Mouse (Mus musculus) right cerebral cortex, postnatal 10 days (tissue): Measurements from ENCODE around the gene Sec24a.
"Not testable (repeated sequence)": the region's sequence is repeated elsewhere in the genome, so short reads cannot be mapped to it uniquely, and the experiment has no call there.

Experiments
- DNase-seq, 2 experiments: peaks; one replicate each; pipeline ENCODE4 v3.0.0; 2021; ENCODE audit warnings: low spot score in 2 of 2

Sec24a gene

GRCm38 (mm10) chr11:51759941-51760657, 3.3 kb downstream of the Sec24a start:
- DNase-seq: no peak

- DNase-seq: no peak
Observed at GRCm38 (mm10) chr11:51759251-51759650, 4.2 kb downstream of the Sec24a start.

- DNase-seq: not testable (repeated sequence)
Observed at GRCm38 (mm10) chr11:51758207-51758606, 5.2 kb downstream of the Sec24a start.

GRCm38 (mm10) chr11:51757625-51758024, 5.8 kb downstream of the Sec24a start:
- DNase-seq: no peak

GRCm38 (mm10) chr11:51757023-51757422, 6.4 kb downstream of the Sec24a start:
- DNase-seq: no peak

- DNase-seq: peak; percentile 93
Observed at GRCm38 (mm10) chr11:51756352-51756771, 7.1 kb downstream of the Sec24a start.

- peak in 1 of 2 experiments; percentile 44 for DNase-seq
Observed at GRCm38 (mm10) chr11:51755621-51756311, 7.7 kb downstream of the Sec24a start.

GRCm38 (mm10) chr11:51751623-51752225, 11.7 kb downstream of the Sec24a start:
- not testable (repeated sequence) for DNase-seq

GRCm38 (mm10) chr11:51746096-51746495, 17.3 kb downstream of the Sec24a start:
- DNase-seq: no peak

GRCm38 (mm10) chr11:51740701-51741100, 22.7 kb downstream of the Sec24a start:
- DNase-seq: no peak

- DNase-seq: no peak
Observed at GRCm38 (mm10) chr11:51738651-51739403, 24.6 kb downstream of the Sec24a start.

GRCm38 (mm10) chr11:51734218-51734617, 29.2 kb downstream of the Sec24a start:
- DNase-seq: not testable (repeated sequence)

- no peak for DNase-seq
Observed at GRCm38 (mm10) chr11:51732883-51733282, 30.6 kb downstream of the Sec24a start.

GRCm38 (mm10) chr11:51721066-51721465, 42.4 kb downstream of the Sec24a start:
- no peak for DNase-seq

- no peak for DNase-seq
Observed at GRCm38 (mm10) chr11:51707080-51707479, 56.4 kb downstream of the Sec24a start.

- no peak for DNase-seq
Observed at GRCm38 (mm10) chr11:51706451-51706850, 57.0 kb downstream of the Sec24a start.

- no peak for DNase-seq
Observed at GRCm38 (mm10) chr11:51703379-51703998, 59.9 kb downstream of the Sec24a start.

- DNase-seq: no peak
Observed at GRCm38 (mm10) chr11:51702831-51703230, 60.6 kb downstream of the Sec24a start.

GRCm38 (mm10) chr11:51694984-51695383, 68.5 kb downstream of the Sec24a start:
- DNase-seq: no peak

- DNase-seq: not testable (repeated sequence)
Observed at GRCm38 (mm10) chr11:51690597-51690996, 72.8 kb downstream of the Sec24a start.

GRCm38 (mm10) chr11:51689343-51689742, 74.1 kb downstream of the Sec24a start:
- DNase-seq: no peak
